Mouse (Mus musculus): Measurements from ENCODE around the gene Ccdc71.

Ccdc71 gene

GRCm38 (mm10) chr9:108460319-108461178, at the start of gene Ccdc71:
TSS of gene Ccdc71 (plus strand) at chr9:108460527.
- peak; percentile 94 for DNase-seq (ENCODE audit: low read depth, low spot score)

GRCm38 (mm10) chr9:108411381-108411942, 48.9 kb upstream of the Ccdc71 start:
- DNase-seq (ENCODE audit: low read depth, low spot score): no peak

DNA sequence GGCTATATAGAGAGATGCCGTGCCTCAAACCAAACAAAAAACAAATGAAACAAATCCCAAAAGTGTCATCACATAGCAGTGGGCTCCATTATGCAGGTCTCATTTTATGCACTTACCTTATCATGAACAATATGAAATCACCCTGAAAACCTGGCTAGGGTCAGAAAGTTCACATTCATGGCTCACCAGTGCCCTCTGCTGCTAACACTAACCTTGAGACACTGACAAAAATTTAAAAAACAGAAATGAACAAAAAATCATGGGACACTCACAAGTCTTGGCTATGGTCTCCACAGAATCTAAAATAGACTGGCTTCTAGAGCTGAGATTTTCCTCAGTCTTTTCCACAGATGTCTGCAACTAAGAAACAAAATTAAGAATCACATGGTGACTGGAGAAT, 48.1 kb upstream of the Ccdc71 start:
- DNase-seq (ENCODE audit: low read depth, low spot score): peak; percentile 25

GRCm38 (mm10) chr9:108428384-108428783, 31.9 kb upstream of the Ccdc71 start, which contains the start of gene Ccdc36:
TSS of gene Ccdc36 (minus strand) at chr9:108428484.
- DNase-seq (ENCODE audit: low read depth, low spot score): no peak

GRCm38 (mm10) chr9:108431431-108432067, 28.8 kb upstream of the Ccdc71 start:
- peak; percentile 87 for DNase-seq (ENCODE audit: low read depth, low spot score)

- DNase-seq (ENCODE audit: low read depth, low spot score): no peak
These were observed 24.1 kb upstream of the Ccdc71 start, which contains the start of gene BC048562 for GRCm38 (mm10) chr9:108436182-108436581. TSS of gene BC048562 (plus strand) at chr9:108436482.

DNA sequence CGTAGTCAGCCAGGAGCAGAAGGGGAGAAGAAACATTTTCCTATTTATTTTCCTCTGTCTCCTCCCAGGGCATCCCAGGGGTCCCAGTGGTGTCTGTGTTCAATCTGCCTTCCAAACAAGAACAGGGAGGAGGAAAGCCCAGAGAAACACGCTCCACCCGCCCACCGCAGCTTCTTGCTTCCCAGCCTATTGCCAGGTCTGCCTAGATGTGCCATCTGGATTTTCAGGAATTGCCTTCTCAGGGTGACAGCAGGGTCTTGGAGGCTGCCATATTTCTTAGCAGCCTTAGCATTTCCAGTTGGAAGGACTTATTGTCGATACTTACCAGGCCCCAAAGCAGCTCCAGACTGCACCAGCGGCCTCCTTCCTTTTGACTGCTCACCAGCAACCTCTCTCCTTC, 21.2 kb upstream of the Ccdc71 start:
- no peak for DNase-seq (ENCODE audit: low read depth, low spot score)

DNA sequence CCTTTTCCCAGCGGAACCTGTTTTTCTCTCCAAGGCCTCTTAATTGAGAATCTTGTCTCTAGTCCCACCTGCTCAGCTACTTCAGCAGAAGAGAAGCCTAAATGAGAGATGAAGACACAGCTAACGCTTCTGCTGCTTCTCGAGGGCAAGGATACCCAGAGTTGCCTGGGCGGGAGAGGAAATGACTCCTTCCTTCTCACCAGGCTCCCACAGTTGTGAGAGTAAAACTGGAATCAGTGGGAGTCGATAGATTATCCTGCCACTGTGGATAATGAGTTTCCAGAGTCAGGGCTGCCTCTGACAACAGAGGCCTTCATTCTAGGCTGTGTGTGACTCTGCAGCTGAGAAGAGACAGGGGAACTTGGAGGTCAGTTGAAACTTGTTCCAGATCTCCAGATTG, 19.8 kb upstream of the Ccdc71 start:
- DNase-seq (ENCODE audit: low read depth, low spot score): no peak

- no peak for DNase-seq (ENCODE audit: low read depth, low spot score)
These were observed 18.9 kb upstream of the Ccdc71 start for GRCm38 (mm10) chr9:108441236-108441919.

GRCm38 (mm10) chr9:108445125-108445524, 15.2 kb upstream of the Ccdc71 start:
- DNase-seq (ENCODE audit: low read depth, low spot score): no peak

DNA sequence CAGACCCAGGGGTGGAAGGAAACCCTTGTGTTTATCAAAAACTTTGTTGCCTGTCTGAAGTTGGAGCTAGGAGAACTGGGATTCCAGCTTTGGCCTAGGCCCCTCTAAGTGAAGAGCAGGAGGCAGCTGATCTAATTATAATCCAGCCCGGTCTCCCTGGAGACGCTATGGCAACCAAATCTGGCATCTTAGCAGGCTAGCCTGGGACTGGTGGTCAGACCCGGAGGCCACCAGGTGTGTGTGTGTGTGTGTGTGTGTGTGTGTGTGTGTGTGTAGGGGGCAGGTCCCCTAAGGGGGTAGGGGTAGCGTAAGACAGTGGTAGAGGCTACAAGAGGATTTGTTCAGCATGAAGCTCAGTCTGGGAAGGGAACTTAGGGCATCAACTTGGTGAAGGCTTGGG, 10.5 kb upstream of the Ccdc71 start:
- peak; percentile 74 for DNase-seq (ENCODE audit: low read depth, low spot score)

- peak; percentile 38 for DNase-seq (ENCODE audit: low read depth, low spot score)
These were observed 9.8 kb upstream of the Ccdc71 start for GRCm38 (mm10) chr9:108450292-108451169.

- no peak for DNase-seq (ENCODE audit: low read depth, low spot score)
These were observed 9.2 kb upstream of the Ccdc71 start for GRCm38 (mm10) chr9:108451170-108451493.

DNA sequence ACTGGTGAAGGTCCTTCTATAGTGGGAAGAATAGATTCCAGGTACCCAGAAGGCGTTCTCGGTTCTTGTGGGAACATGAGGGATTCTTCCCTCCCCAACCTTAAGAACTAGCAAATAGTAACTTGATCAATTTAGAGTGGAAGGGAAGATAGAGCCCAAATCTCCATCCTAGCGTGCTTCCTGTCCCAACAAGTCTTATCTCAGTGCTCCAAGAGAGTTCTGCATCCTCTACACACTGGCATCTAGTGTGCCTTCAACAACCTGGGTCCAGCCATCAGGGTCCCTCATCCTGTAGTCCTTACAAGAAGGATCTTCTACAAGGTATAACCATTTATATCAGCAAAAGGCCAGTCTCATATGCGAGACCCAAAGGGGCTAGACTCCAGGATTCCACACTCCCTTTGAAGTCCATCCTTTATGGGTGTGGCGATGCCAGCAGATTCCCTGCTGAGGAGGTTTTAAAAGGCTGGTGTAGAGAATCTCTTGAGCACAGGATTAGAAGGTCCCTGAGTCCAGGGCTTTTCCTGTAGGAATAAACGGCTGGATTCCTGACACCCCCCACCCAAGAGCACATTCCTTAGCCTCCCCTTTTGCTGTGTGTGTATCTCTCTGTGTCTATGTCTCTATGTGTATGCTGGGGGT, 8.7 kb upstream of the Ccdc71 start:
- DNase-seq (ENCODE audit: low read depth, low spot score): peak; percentile 47

- DNase-seq (ENCODE audit: low read depth, low spot score): peak; percentile 92
These were observed 7.9 kb upstream of the Ccdc71 start for GRCm38 (mm10) chr9:108452291-108452906.

DNA sequence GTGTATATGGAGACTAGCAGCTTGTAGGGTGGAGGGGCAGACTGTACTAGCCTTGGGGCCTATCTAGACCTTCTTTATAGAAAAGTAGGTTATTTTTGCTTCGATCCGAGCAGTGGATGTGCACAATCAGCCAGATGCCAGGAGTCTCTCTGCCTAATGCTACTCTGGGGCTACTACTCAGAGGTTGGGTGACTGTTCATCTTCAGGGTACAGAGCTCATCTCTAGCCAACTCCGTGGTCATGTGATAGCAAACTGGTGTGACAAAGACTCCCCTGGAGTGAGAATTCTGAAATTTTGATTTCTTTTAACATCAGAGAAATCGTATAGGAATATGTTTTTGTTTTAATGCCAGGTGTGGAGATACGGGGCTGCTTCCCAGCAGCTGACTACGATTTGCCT, 7.4 kb upstream of the Ccdc71 start:
- no peak for DNase-seq (ENCODE audit: low read depth, low spot score)

- DNase-seq (ENCODE audit: low read depth, low spot score): no peak
These were observed 6.9 kb upstream of the Ccdc71 start for GRCm38 (mm10) chr9:108453458-108453857.

GRCm38 (mm10) chr9:108454429-108454828, 5.9 kb upstream of the Ccdc71 start:
- DNase-seq (ENCODE audit: low read depth, low spot score): no peak

DNA sequence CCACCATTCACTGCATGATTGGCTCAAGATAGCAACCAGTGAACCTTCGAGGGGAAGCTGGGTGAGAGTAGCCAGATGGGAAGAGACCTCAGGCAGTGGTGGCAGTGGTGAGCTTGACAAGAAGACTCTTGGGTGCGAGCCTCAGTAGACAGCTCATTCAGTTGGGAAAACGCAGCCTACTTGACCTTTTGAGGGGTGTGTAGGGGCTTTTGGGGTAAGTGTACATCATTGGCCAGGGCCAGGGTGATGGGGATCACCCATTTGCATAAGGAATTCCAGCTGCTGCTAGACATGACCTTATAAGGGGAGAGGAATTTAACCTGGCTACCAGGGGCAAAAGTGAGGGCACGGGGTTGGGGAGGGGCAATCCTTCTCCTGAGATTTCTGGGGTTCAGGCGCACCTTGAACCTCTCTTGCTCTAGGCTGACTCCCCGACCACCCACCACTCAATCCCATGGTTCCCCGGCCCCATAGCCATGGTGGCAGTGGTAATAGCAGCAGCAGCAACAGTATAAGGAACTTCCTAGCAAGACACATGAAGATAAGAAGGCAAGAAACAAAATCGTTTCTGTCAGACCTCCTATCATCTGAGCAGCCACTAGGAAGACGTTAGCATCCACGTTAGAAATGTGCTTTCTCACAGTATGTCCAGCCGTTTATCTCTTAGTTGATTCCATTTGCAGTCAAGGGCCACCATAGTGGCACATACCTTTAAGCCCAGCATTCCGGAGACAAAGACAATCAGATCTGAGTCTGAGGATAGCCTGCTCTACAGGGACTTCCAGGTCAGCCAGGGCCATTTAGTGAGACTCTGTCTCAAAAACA, 4.4 kb upstream of the Ccdc71 start:
- peak; percentile 73 for DNase-seq (ENCODE audit: low read depth, low spot score)
